Mouse (Mus musculus) mouse embryonic stem cell (cell line): Measurements from ENCODE around the gene Prr5.

ENCODE experiments used
- in situ Hi-C, 2 experiments: fragments of 300-500 bp; cut with MboI; formaldehyde crosslinking; loops; 1 replicate in 1 of 2; 3 replicates in 1 of 2; pipeline ENCODE4 v1.14.3; 2019 to 2020; ENCODE audit warnings: low sequenced_read_pairs in 2 of 2, low pct_unique_long_range_greater_than_20kb in 1 of 2, mixed read lengths in 1 of 2; ENCODE audit not compliant: unreplicated experiment in 1 of 2

Prr5 gene

GRCm38 (mm10) chr15:84672616-84673015 is 3.2 kb downstream of the Prr5 start:
- in situ Hi-C loops, result no loop called here

GRCm38 (mm10) chr15:84674329-84675067 is 5.1 kb downstream of the Prr5 start:
- in situ Hi-C loops, result no loop called here

GRCm38 (mm10) chr15:84675317-84675716 is 5.9 kb downstream of the Prr5 start:
- in situ Hi-C loops, result no loop called here

GRCm38 (mm10) chr15:84677943-84678342 is 8.5 kb downstream of the Prr5 start:
- in situ Hi-C loops, result no loop called here

GRCm38 (mm10) chr15:84679090-84679489 is 9.7 kb downstream of the Prr5 start:
- in situ Hi-C loops, result no loop called here

GRCm38 (mm10) chr15:84679794-84680193 is 10.4 kb downstream of the Prr5 start:
- in situ Hi-C loops, result no loop called here

GRCm38 (mm10) chr15:84680545-84681454 is 11.4 kb downstream of the Prr5 start:
- in situ Hi-C loops, result no loop called here

- in situ Hi-C loops, result no loop called here
Measured at GRCm38 (mm10) chr15:84681455-84682193, 12.2 kb downstream of the Prr5 start.

- in situ Hi-C loops, result no loop called here
Measured at GRCm38 (mm10) chr15:84682206-84682605, 12.8 kb downstream of the Prr5 start.

- in situ Hi-C loops, result no loop called here
Measured at GRCm38 (mm10) chr15:84682821-84683220, 13.4 kb downstream of the Prr5 start.

GRCm38 (mm10) chr15:84684520-84684919 is 15.1 kb downstream of the Prr5 start:
- in situ Hi-C loops, result no loop called here

GRCm38 (mm10) chr15:84685417-84685816 is 16.0 kb downstream of the Prr5 start:
- in situ Hi-C loops, result no loop called here

- in situ Hi-C loops, result no loop called here
Measured at GRCm38 (mm10) chr15:84687904-84688303, 18.5 kb downstream of the Prr5 start.

GRCm38 (mm10) chr15:84689356-84689755 is 19.9 kb downstream of the Prr5 start:
- in situ Hi-C loops, result no loop called here

GRCm38 (mm10) chr15:84691513-84691912 is 22.1 kb downstream of the Prr5 start:
- in situ Hi-C loops, result no loop called here

- in situ Hi-C loops, result no loop called here
Measured at GRCm38 (mm10) chr15:84692645-84693044, 23.2 kb downstream of the Prr5 start.

GRCm38 (mm10) chr15:84696021-84696420 is 26.6 kb downstream of the Prr5 start:
- in situ Hi-C loops, result no loop called here

GRCm38 (mm10) chr15:84697611-84698011 is 28.2 kb downstream of the Prr5 start:
- in situ Hi-C loops, result no loop called here

- in situ Hi-C loops, result no loop called here
Measured at GRCm38 (mm10) chr15:84698189-84698588, 28.8 kb downstream of the Prr5 start.
